Mouse (Mus musculus): ENCODE results near the gene Bpifb3. TPM values are rescaled to one million over a fixed set of nuclear protein-coding genes. Genes with fewer than 3 reads are reported as not detected.

Gene Bpifb3
- polyA plus RNA-seq (2012; fragmentation: generic; extraction: Trizol), result not detected

- Histone ChIP-seq H3K4me2 (ENCODE audit: low read depth) (no peak within 1 kb of the TSS), H3K4me3 (no peak within 1 kb of the TSS), H3K27me3 (ENCODE audit: control insufficient read depth, insufficient read depth, insufficient read length) (no peaks in the 10 kb centered on the region), H3ac (ENCODE audit: control insufficient read depth, insufficient read length) (no peak within 1 kb of the TSS), H3K36me3 (ENCODE audit: control insufficient read depth, insufficient read depth) (no peaks in the 10 kb centered on the region), H3K79me2 (ENCODE audit: control insufficient read depth, insufficient read depth) (no peaks in the 10 kb centered on the region)
- TF ChIP-seq E2F4 (IDR thresholded peaks at IDR 0.05; ENCODE audit: insufficient read depth) (no peak), REST (IDR thresholded peaks at IDR 0.05; ENCODE audit: insufficient read depth, insufficient read length) (no peak), MAX (IDR thresholded peaks at IDR 0.05; ENCODE audit: low read depth) (no peak)
Measured at GRCm38 (mm10) chr2:153917930-153918329, at the start of gene Bpifb3. Gene Bpifb3, plus strand, starts transcription at chr2:153918230.

DNA sequence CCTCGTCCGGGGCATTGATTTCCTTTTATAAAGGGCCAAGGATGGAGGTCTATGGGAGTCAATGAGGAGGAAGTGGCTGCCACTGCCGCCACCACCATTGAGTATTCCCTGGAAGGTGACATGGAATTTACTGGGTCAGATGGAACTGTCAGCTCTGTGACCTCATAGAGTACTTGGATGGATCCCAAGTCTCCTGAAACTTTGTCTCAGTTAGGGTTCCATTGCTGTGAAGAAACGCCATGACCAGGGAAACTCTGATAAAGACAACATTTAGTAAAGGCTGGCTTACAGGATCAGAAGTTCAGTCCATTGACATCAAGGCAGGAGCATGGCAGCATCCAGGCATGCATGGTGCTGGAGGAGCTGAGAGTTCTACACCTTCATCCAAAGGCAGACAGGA is 47.0 kb upstream of the Bpifb3 start, which contains the start of gene Sun5:
Sun5 (minus strand) TSS at position 101 of the 400 bp plus-strand sequence.
- Histone ChIP-seq H3K36me3 (ENCODE audit: control insufficient read depth, insufficient read depth) (no peaks in the 10 kb centered on the region), H3ac (ENCODE audit: control insufficient read depth, insufficient read length) (no peak within 1 kb of the TSS), H3K4me3 (no peak within 1 kb of the TSS), H3K79me2 (ENCODE audit: control insufficient read depth, insufficient read depth) (no peaks in the 10 kb centered on the region), H3K27me3 (ENCODE audit: control insufficient read depth, insufficient read depth, insufficient read length) (no peaks in the 10 kb centered on the region), H3K4me2 (ENCODE audit: low read depth) (no peak within 1 kb of the TSS)
- TF ChIP-seq SRF (IDR thresholded peaks at IDR 0.05; ENCODE audit: control insufficient read depth, insufficient read length, low read depth), result no peak
- TF ChIP-seq MAX (IDR thresholded peaks at IDR 0.05; ENCODE audit: low read depth), result no peak
- TF ChIP-seq E2F4 (IDR thresholded peaks at IDR 0.05; ENCODE audit: insufficient read depth), result no peak
- TF ChIP-seq TCF3 (IDR thresholded peaks at IDR 0.05; ENCODE audit: insufficient read length, low read depth), result no peak
- no peak for TF ChIP-seq REST (IDR thresholded peaks at IDR 0.05; ENCODE audit: insufficient read depth, insufficient read length)
- TF ChIP-seq POLR2AphosphoS2 (IDR thresholded peaks at IDR 0.05; ENCODE audit: insufficient read length, low read depth), result no peak
- no peak for TF ChIP-seq TCF12 (IDR thresholded peaks at IDR 0.05; ENCODE audit: insufficient read depth, poor library complexity, severe bottlenecking)
- TF ChIP-seq MYOG (IDR thresholded peaks at IDR 0.05; ENCODE audit: control insufficient read depth in 1 of 3, insufficient read depth in 1 of 3, insufficient read length in 2 of 3, low read depth in 2 of 3), result no peak
- no peak for TF ChIP-seq CEBPB (IDR thresholded peaks at IDR 0.05; ENCODE audit: insufficient read depth, poor library complexity, severe bottlenecking)
- TF ChIP-seq POLR2A (IDR thresholded peaks at IDR 0.05; ENCODE audit: insufficient read length, low read depth), result no peak
- TF ChIP-seq MYOD1 (IDR thresholded peaks at IDR 0.05; ENCODE audit: control insufficient read depth in 1 of 3, insufficient read length in 2 of 3, low read depth in 2 of 3), result no peak
- no peak for TF ChIP-seq USF1 (IDR thresholded peaks at IDR 0.05; ENCODE audit: low read depth)

GRCm38 (mm10) chr2:153874745-153875144 is 43.3 kb upstream of the Bpifb3 start, which contains the start of gene Bpifb2:
Gene Bpifb2, plus strand, starts transcription at chr2:153875045.
- no peaks in the 10 kb centered on the region for H3K36me3 ChIP-seq (ENCODE audit: control insufficient read depth, insufficient read depth)
- no peaks in the 10 kb centered on the region for H3K79me2 ChIP-seq (ENCODE audit: control insufficient read depth, insufficient read depth)
- TF ChIP-seq MYOD1 (IDR thresholded peaks at IDR 0.05; ENCODE audit: control insufficient read depth in 1 of 3, insufficient read length in 2 of 3, low read depth in 2 of 3) (no peak), TCF12 (IDR thresholded peaks at IDR 0.05; ENCODE audit: insufficient read depth, poor library complexity, severe bottlenecking) (no peak), SRF (IDR thresholded peaks at IDR 0.05; ENCODE audit: control insufficient read depth, insufficient read length, low read depth) (no peak), USF1 (IDR thresholded peaks at IDR 0.05; ENCODE audit: low read depth) (no peak), REST (IDR thresholded peaks at IDR 0.05; ENCODE audit: insufficient read depth, insufficient read length) (no peak)
- H3ac ChIP-seq (ENCODE audit: control insufficient read depth, insufficient read length), result no peak within 1 kb of the TSS
- no peaks in the 10 kb centered on the region for H3K27me3 ChIP-seq (ENCODE audit: control insufficient read depth, insufficient read depth, insufficient read length)
- H3K4me3 ChIP-seq, result no peak within 1 kb of the TSS
- no peak within 1 kb of the TSS for H3K4me2 ChIP-seq (ENCODE audit: low read depth)

GRCm38 (mm10) chr2:153899111-153899510 is 18.9 kb upstream of the Bpifb3 start:
- no peaks in the 10 kb centered on the region for H3K27me3 ChIP-seq (ENCODE audit: control insufficient read depth, insufficient read depth, insufficient read length)
- H3ac ChIP-seq (ENCODE audit: control insufficient read depth, insufficient read length), result no peak overlapping the region
- no peak overlapping the region for H3K4me2 ChIP-seq (ENCODE audit: low read depth)
- no peaks in the 10 kb centered on the region for H3K79me2 ChIP-seq (ENCODE audit: control insufficient read depth, insufficient read depth)
- TF ChIP-seq CEBPB (IDR thresholded peaks at IDR 0.05; ENCODE audit: insufficient read depth, poor library complexity, severe bottlenecking), result no peak
- TF ChIP-seq POLR2AphosphoS2 (IDR thresholded peaks at IDR 0.05; ENCODE audit: insufficient read length, low read depth), result no peak
- no peak overlapping the region for H3K4me3 ChIP-seq
- no peaks in the 10 kb centered on the region for H3K36me3 ChIP-seq (ENCODE audit: control insufficient read depth, insufficient read depth)

- Histone ChIP-seq H3K4me2 (ENCODE audit: low read depth) (no peak within 1 kb of the TSS), H3K4me3 (no peak within 1 kb of the TSS), H3K79me2 (ENCODE audit: control insufficient read depth, insufficient read depth) (no peaks in the 10 kb centered on the region), H3K36me3 (ENCODE audit: control insufficient read depth, insufficient read depth) (no peaks in the 10 kb centered on the region), H3ac (ENCODE audit: control insufficient read depth, insufficient read length) (no peak within 1 kb of the TSS), H3K27me3 (ENCODE audit: control insufficient read depth, insufficient read depth, insufficient read length) (no peaks in the 10 kb centered on the region)
- TF ChIP-seq MAX (IDR thresholded peaks at IDR 0.05; ENCODE audit: low read depth) (no peak), MYOD1 (IDR thresholded peaks at IDR 0.05; ENCODE audit: control insufficient read depth in 1 of 3, insufficient read length in 2 of 3, low read depth in 2 of 3) (no peak), POLR2AphosphoS2 (IDR thresholded peaks at IDR 0.05; ENCODE audit: insufficient read length, low read depth) (no peak), REST (IDR thresholded peaks at IDR 0.05; ENCODE audit: insufficient read depth, insufficient read length) (no peak), USF1 (IDR thresholded peaks at IDR 0.05; ENCODE audit: low read depth) (no peak), CEBPB (IDR thresholded peaks at IDR 0.05; ENCODE audit: insufficient read depth, poor library complexity, severe bottlenecking) (no peak), TCF3 (IDR thresholded peaks at IDR 0.05; ENCODE audit: insufficient read length, low read depth) (no peak), TCF12 (IDR thresholded peaks at IDR 0.05; ENCODE audit: insufficient read depth, poor library complexity, severe bottlenecking) (no peak), E2F4 (IDR thresholded peaks at IDR 0.05; ENCODE audit: insufficient read depth) (no peak), MYOG (IDR thresholded peaks at IDR 0.05; ENCODE audit: control insufficient read depth in 1 of 3, insufficient read depth in 1 of 3, insufficient read length in 2 of 3, low read depth in 2 of 3) (no peak), SRF (IDR thresholded peaks at IDR 0.05; ENCODE audit: control insufficient read depth, insufficient read length, low read depth) (no peak), POLR2A (IDR thresholded peaks at IDR 0.05; ENCODE audit: insufficient read length, low read depth) (no peak)
Measured at GRCm38 (mm10) chr2:153900088-153900487, 17.9 kb upstream of the Bpifb3 start, which contains the start of gene Bpifb6. Gene Bpifb6, plus strand, starts transcription at chr2:153900388.

Data from myocyte (in vitro differentiated cells).